Mouse (Mus musculus) liver, embryonic 14.5 days (tissue): ENCODE data around the gene Acot5.

Source experiments
- CTCF ChIP-seq: IDR thresholded peaks from 2 replicates; pipeline ENCODE4 v1.5.1; 2016; ENCODE audit warnings: antibody characterized with exemption, low read depth, control low read depth
- EP300 ChIP-seq: IDR thresholded peaks from 2 replicates; pipeline ENCODE4 v1.6.1; 2016; ENCODE audit warnings: antibody characterized with exemption, low read depth

DNA sequence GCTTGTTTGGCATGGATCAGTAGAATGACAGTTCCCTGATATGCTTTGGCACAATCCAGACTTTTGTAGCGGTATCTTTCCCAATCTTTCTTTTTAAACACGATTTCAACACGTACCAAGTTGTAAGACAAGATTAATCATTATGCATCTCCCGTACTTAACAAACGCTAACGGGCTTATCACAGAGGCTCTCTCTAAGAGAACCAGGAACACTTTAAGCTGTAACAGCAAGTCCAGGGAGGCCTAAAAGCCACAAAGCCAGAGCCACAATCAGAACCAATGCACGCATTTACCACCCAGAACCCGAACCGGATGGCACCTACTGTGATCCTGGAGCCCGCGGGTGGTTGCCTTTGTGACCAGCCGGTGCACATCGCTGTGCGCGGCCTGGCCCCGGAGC lies 16.0 kb upstream of the Acot5 start:
- no peak for TF ChIP-seq CTCF
- no peak for TF ChIP-seq EP300
